Mouse (Mus musculus) kidney, adult 18-20 months (tissue): Measurements from ENCODE around the gene Sgsm1.

ENCODE experiments used
- DNase-seq: peaks from one replicate; pipeline ENCODE4 v3.0.0; 2021

Gene Sgsm1

DNA sequence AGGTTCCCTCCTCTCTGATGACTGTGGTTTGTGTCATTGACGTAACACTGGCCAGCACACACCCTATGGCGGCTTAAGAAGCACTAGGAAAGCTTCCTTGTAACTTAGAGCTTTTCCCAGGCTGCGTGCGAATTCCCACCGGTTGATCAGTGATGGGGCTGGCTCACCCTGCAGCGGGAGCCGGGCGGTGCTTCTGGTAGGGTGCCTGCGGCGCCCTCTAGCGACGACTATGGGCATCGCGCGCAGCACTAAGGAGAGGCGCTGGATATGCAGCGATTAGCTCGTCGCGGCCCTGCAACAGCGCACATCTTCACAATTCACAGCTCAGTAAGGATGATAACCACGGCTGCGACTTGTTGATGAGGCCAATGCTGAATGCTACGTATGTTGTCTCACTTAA lies 3.4 kb upstream of the Sgsm1 start:
- peak; percentile 75 for DNase-seq

GRCm38 (mm10) chr5:113309491-113310376 lies 852 bp downstream of the Sgsm1 start:
- no peak for DNase-seq

DNA sequence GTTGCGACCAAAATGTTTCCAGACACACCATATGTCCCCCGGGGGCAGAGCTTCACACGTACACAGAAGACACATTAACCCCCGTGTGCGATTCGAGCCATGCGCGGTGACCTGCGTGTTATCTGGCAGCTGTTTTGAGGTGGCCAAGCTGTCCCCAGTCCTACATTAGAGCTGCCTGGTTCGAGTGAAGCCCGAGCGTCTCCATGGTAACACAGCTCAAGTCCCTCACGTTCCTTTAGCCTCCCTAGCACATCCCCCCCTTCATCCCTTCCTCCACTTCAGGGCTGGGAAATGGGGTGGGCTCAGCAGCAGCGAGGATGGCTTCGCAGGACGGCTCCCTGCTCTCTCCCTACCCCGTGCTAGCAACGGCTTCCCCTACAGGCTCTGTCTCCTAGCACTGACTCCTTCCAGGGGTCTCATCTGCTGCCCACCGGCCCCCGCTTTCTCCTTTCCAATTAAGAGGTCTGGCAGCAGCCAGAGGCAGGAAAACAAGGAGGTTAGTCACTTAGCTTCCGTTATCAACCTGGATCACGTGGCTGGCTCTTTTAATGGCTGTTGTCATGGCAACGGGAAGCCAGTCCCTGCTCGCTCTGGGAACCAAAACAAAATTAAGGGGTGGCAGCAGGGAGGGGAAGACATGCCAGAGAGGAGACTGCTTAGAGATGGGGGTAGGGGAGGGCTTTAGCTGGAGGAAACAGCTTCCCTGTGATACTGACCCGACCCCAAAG lies 3.7 kb downstream of the Sgsm1 start:
- DNase-seq: peak; percentile 47

DNA sequence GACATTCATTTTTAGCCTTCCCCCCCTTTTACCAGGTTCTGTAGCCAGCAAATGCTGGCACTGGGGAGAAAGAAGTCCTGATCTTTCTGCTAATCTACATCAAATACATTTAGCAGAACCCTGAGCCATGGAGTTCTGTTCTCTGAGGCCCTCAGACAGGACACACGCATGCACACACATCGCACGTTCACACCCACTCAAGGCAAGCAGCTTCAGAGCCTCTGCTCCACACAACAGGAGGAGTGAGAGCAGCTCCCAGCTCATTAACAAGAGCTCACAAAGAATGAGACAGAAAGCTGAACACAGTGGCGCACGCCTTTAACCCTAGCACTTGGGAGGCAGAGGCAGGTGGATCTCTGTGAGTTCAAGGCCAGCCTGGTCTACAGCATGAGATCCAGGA lies 6.1 kb downstream of the Sgsm1 start:
- DNase-seq: no peak

DNA sequence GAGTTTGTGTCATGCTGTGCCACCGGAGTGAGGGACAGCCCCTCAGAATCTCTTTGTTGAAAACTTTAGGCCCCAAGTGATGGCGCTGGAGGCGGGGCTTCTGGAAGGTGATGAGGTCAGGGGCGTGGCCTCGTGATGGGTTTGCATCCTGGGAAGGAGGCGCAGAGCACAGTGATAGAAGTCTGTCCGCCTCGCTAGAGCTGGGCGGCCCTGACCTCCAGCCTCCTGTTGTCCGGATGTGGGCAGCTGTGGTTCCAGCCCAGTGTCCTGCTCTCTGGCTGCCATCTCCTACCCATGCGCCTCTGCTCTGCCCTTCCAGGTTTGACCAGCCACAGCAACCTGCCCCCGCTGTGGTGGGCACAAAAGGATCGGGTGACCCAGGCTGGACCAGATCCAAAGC lies 8.7 kb downstream of the Sgsm1 start:
- no peak for DNase-seq

- no peak for DNase-seq
Measured at GRCm38 (mm10) chr5:113300148-113300889, 10.3 kb downstream of the Sgsm1 start.

DNA sequence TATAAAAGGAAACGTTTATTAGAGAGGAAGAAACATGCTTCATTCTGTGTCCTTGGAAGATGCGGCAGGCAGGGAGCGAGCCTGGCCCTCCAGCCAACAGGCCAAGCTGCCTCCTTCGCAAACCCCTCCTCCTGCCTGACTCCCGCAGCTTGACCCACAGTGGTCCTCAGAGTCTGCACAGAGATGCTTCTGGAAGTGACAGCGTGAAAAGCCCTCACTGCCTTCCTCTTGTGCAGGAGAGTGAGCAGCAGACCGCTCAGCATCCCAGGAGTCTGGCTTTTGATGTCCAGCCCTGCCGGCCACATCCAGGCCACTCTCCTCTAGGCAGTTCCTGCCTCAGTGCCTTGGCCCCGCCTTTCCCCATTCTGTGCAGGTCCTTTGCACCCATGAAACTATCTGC lies 11.2 kb downstream of the Sgsm1 start:
- no peak for DNase-seq

DNA sequence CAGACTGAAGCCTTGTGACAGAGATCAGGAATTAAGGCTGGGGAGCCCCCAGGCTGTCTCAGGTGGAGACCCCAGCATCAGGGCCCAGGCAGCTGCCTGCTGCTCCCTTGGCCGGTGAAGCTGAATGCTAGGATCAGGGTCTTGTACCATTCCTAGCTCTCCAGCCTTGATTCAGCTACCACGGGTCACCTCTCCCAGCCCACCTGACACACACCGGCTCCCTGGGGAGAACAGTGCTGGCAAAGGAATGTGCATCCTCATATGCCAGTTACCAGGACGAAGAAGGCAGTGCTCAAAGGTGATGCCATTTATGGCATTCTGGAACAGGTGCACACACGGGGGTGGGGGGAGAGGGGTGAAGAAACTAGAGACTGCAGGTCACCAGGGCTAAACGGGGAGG lies 11.8 kb downstream of the Sgsm1 start:
- DNase-seq: no peak

DNA sequence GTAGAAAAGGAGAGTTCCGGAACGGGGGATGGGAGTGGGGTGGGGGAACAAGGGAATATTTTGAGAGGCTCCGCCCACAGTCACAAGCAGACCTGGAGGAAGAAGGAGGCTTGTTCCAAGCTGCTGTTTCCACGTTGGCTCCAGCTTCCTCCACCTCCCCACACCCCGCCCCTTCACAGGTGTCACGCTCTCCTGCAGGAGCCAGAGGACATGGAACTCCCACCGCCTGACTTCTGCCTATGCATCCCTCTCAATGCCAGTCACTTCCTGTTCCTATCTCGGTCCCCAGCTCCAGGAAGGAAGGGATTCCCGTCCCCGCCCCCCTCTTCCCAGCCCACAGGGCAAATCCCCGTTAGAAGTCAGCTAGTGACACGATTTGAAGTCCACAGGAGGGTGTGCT lies 12.5 kb downstream of the Sgsm1 start:
- no peak for DNase-seq

- DNase-seq: peak; percentile 67
Measured at GRCm38 (mm10) chr5:113295791-113296190, 14.8 kb downstream of the Sgsm1 start.

GRCm38 (mm10) chr5:113294575-113294974 lies 16.0 kb downstream of the Sgsm1 start:
- no peak for DNase-seq

- DNase-seq: no peak
Measured at GRCm38 (mm10) chr5:113293446-113293845, 17.1 kb downstream of the Sgsm1 start.

GRCm38 (mm10) chr5:113292832-113293231 lies 17.8 kb downstream of the Sgsm1 start:
- no peak for DNase-seq

- DNase-seq: no peak
Measured at GRCm38 (mm10) chr5:113292179-113292578, 18.4 kb downstream of the Sgsm1 start.

GRCm38 (mm10) chr5:113291125-113291524 lies 19.5 kb downstream of the Sgsm1 start:
- DNase-seq: no peak

GRCm38 (mm10) chr5:113290149-113290548 lies 20.4 kb downstream of the Sgsm1 start:
- DNase-seq: no peak

DNA sequence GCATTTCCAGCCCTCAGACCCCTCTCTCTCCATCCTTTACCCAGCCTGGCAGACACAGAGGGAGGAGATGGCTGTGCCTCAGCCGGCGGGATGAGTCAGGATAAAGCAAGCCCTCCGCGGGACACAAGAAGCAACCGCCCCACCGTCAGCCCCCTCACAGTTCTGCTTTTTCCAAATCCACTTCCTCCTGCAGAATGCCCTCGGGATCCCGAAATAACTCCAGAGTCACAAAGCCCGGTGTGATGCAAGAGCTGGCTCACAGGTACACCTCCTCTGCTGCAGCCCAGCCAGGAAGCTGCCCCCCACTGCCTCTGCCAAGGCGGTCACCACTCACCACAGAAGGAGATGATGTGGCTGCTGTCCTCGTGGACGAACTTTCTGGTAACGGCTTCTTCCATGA lies 22.1 kb downstream of the Sgsm1 start:
- no peak for DNase-seq

GRCm38 (mm10) chr5:113287762-113288161 lies 22.8 kb downstream of the Sgsm1 start:
- DNase-seq: no peak

- peak; percentile 76 for DNase-seq
Measured at GRCm38 (mm10) chr5:113286591-113287520, 23.7 kb downstream of the Sgsm1 start.

GRCm38 (mm10) chr5:113286048-113286447 lies 24.5 kb downstream of the Sgsm1 start:
- DNase-seq: no peak

DNA sequence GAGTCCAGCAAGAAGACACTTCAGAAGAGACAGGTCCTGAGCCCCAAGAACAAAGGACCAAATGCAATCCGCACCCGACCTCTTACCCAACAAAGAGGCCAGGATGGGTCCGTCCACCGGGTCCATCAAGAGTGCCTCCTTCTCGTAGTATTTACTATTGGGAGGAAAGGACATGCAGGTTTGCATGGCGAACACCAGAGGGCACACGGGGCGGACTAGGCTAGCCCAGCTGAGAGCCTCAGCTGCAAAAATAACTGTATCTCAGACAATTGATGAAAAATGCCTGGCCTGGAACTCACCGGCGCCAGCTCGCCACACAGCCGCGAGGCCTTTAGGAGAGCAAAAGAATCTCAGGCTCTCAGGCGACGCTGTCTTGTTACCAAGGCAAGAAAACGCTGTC lies 25.0 kb downstream of the Sgsm1 start:
- DNase-seq: no peak

- DNase-seq: no peak
Measured at GRCm38 (mm10) chr5:113283726-113284125, 26.9 kb downstream of the Sgsm1 start.
